ENCODE assay signal across 8 mouse cellular contexts in the genomic region with DNA sequence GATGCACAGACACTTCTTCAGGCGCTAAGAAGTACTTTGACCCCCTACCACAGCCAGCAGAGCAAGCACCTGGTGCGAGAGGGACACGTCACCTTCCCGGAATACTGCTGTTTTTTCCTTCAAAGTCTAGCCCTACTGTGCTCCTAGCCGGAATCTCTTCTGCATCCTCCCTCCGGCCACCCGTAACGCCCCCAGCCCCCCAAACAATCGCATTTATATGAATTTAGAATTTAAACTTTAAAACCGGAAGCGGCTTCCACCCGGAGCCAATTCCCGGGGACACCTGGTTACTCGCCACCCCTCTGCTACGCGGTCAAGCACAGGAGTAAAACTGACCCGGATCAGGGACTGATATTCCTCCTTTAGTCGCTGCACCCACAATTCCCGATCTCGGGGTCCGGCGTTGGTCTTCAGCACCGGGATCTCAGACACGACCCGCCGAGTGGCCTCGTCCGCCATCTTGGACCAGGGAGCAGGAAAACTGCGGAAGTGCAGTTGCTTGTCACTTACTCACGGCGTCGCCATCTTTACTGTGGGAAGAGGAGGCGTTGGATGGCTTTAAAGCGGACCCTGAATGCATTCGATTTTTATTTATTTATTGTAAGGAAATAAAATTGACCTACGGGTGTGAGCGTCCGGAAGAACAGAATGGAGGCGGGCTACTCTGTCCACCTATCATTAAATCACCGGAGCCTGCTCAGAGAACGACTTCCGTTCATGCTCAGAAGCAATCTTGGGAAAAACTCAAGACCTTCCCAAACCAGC. TPM values are rescaled to one million over a fixed set of nuclear protein-coding genes. Genes with fewer than 3 reads are reported as not detected.
DNase-seq lines count a peak whose midpoint lies in the region; ATAC-seq lines count a peak whose summit lies in the region.

Gene Ufc1, minus strand, starts transcription at position 727 of the 765 bp plus-strand sequence.

- under 1% methylated on average over 42 of the region's 42 CpGs for WGBS in embryonic facial prominence, embryonic 12.5 days
- under 1% methylated on average over 42 of the region's 42 CpGs for WGBS in limb, embryonic 10.5 days
- WGBS in midbrain, embryonic 12.5 days, result under 1% methylated on average over 42 of the region's 42 CpGs

- H3K4me3 ChIP-seq in embryonic facial prominence, embryonic 12.5 days, result peak within 1 kb of the TSS; percentile 63
- H3K4me3 ChIP-seq in limb, embryonic 10.5 days, result peak within 1 kb of the TSS; percentile 70
- peak within 1 kb of the TSS; percentile 79 for H3K4me3 ChIP-seq in midbrain, embryonic 12.5 days

- peak within 1 kb of the TSS; percentile 69 for H3K9ac ChIP-seq in embryonic facial prominence, embryonic 12.5 days
- H3K9ac ChIP-seq in midbrain, embryonic 12.5 days (replicated peaks), result peak within 1 kb of the TSS; percentile 78

- H3K27ac ChIP-seq in embryonic facial prominence, embryonic 12.5 days, result peak within 1 kb of the TSS; percentile 91
- peak within 1 kb of the TSS; percentile 97 for H3K27ac ChIP-seq in limb, embryonic 10.5 days
- peak within 1 kb of the TSS; percentile 93 for H3K27ac ChIP-seq in midbrain, embryonic 12.5 days (replicated peaks)

- peak within 1 kb of the TSS; percentile 69 for H3K4me2 ChIP-seq in embryonic facial prominence, embryonic 12.5 days (replicated peaks)
- peak within 1 kb of the TSS; percentile 74 for H3K4me2 ChIP-seq in midbrain, embryonic 12.5 days (replicated peaks)

- ATAC-seq in embryonic facial prominence, embryonic 12.5 days (ENCODE audit: insufficient number of reproducible peaks, insufficient read depth, low FRiP score, low TSS enrichment), result peak; percentile 78
- ATAC-seq in midbrain, embryonic 12.5 days (ENCODE audit: low FRiP score, low read depth), result peak; percentile 82

- H3K9me3 ChIP-seq in embryonic facial prominence, embryonic 12.5 days, result no peaks in the 10 kb centered on the region
- no peaks in the 10 kb centered on the region for H3K9me3 ChIP-seq in limb, embryonic 10.5 days (replicated peaks)
- no peaks in the 10 kb centered on the region for H3K9me3 ChIP-seq in midbrain, embryonic 12.5 days

- H3K36me3 ChIP-seq in embryonic facial prominence, embryonic 12.5 days, result peaks cover 6% of the 10 kb centered on the region
- H3K36me3 ChIP-seq in limb, embryonic 10.5 days, result peaks cover 15% of the 10 kb centered on the region
- peaks cover 5% of the 10 kb centered on the region; the same call in 1 of the 2 replicates for H3K36me3 ChIP-seq in midbrain, embryonic 12.5 days

- H3K4me1 ChIP-seq in embryonic facial prominence, embryonic 12.5 days, result peaks cover 9% of the 10 kb centered on the region
- peaks cover 8% of the 10 kb centered on the region for H3K4me1 ChIP-seq in limb, embryonic 10.5 days
- H3K4me1 ChIP-seq in midbrain, embryonic 12.5 days, result peaks cover 9% of the 10 kb centered on the region; the same call in 1 of the 2 replicates

- DNase-seq in 3134 (ENCODE audit: extremely low read depth, insufficient read length, low spot score), result peak; percentile 88
- DNase-seq in adrenal gland, postnatal 14 days, result peak; percentile 90
- DNase-seq in heart, adult 18-20 months, result peak; percentile 91 to 93
- DNase-seq in kidney, adult 18-20 months, result peak; percentile 92
- DNase-seq in limb, embryonic 10.5 days (ENCODE audit: low spot score), result peak; percentile 81
- DNase-seq in skeletal muscle tissue, adult 2 months (ENCODE audit: low read depth, low spot score), result peak; percentile 78

- H3K27me3 ChIP-seq in embryonic facial prominence, embryonic 12.5 days, result peaks cover 14% of the 10 kb centered on the region; the same call in 1 of the 2 replicates
- H3K27me3 ChIP-seq in limb, embryonic 10.5 days (ENCODE audit: low read depth, poor library complexity, severe bottlenecking), result peaks cover 14% of the 10 kb centered on the region
- H3K27me3 ChIP-seq in midbrain, embryonic 12.5 days, result peaks cover 28% of the 10 kb centered on the region

RNA-seq across cellular contexts. Expression of gene Ufc1, which starts in this region (rescaled TPM):
- total RNA-seq in adrenal gland, postnatal 14 days (2021), result 128 and 133 TPM in 2 replicates
- 102 and 105 TPM in 2 replicates for polyA plus RNA-seq in embryonic facial prominence, embryonic 12.5 days (2016; fragmentation: Nextera tagmentation; extraction: Ambion mirVana)
- 10 to 100 TPM; 90.4 to 91.6 TPM for total RNA-seq in heart, adult 18-20 months (2021)
- polyA plus RNA-seq in limb, embryonic 10.5 days (2016; fragmentation: Nextera tagmentation; extraction: Ambion mirVana), result 99.6 and 101 TPM in 2 replicates
- polyA plus RNA-seq in midbrain, embryonic 12.5 days (2016; fragmentation: Nextera tagmentation; extraction: Ambion mirVana), result 106 TPM in 2 replicates

Comparison
In these comparisons a context has a peak if more than half of its experiments do, and no peak if none do; other contexts are left out.
1. Peak in every context shown above with its lines: DNase-seq, ATAC-seq, H3K4me3 ChIP-seq and H3K27ac ChIP-seq.